Mouse (Mus musculus) CH12.LX (cell line): ENCODE results near the gene Ceacam19. TPM values are rescaled to one million over a fixed set of nuclear protein-coding genes. Genes with fewer than 3 reads are reported as not detected.

Experiments used
- DNase-seq: peaks from one replicate; pipeline ENCODE4 v3.0.0-alpha.2; 2013; ENCODE audit errors: extremely low read depth
- H3K27ac ChIP-seq: 2 replicates; pipeline ENCODE4 v1.5.1; 2012; ENCODE audit warnings: low read depth, mild to moderate bottlenecking, control low read depth, moderate library complexity; ENCODE audit not compliant: insufficient read depth
- H3K27me3 ChIP-seq: replicated peaks from 2 replicates; pipeline ENCODE3; 2012; ENCODE audit warnings: inconsistent platforms
- H3K36me3 ChIP-seq, 2 experiments: replicated peaks in 1 of 2; 2 replicates each; pipeline versions ENCODE3 to v1.6.1; 2012; ENCODE audit warnings: inconsistent platforms in 1 of 2, low read length in 1 of 2, mild to moderate bottlenecking in 1 of 2, mixed read lengths in 1 of 2, moderate library complexity in 1 of 2; ENCODE audit not compliant: control insufficient read depth in 1 of 2, insufficient read depth in 1 of 2
- H3K4me1 ChIP-seq, 2 experiments: 2 replicates each; pipeline ENCODE4 v1.6.1; 2012; ENCODE audit warnings: inconsistent platforms in 1 of 2, moderate library complexity in 1 of 2; ENCODE audit not compliant: insufficient read depth in 2 of 2, control insufficient read depth in 1 of 2
- H3K4me2 ChIP-seq: 2 replicates; pipeline ENCODE4 v1.6.1; 2012; ENCODE audit warnings: low read depth, mild to moderate bottlenecking, control low read depth; ENCODE audit not compliant: poor library complexity, insufficient read depth, severe bottlenecking
- H3K4me3 ChIP-seq, 3 experiments: fragments of 150-350 bp in 1 of 3; sonication (generic) in 1 of 3; replicated peaks in 1 of 3; 2 replicates each; pipeline versions ENCODE3 to v1.5.1; 2011 to 2012; ENCODE audit warnings: low read depth in 2 of 3, low read length in 2 of 3, mild to moderate bottlenecking in 2 of 3, moderate library complexity in 2 of 3, control low read depth in 1 of 3, improper control_type of control experiment in 1 of 3, inconsistent platforms in 1 of 3, mixed read lengths in 1 of 3; ENCODE audit not compliant: poor library complexity in 1 of 3
- H3K79me2 ChIP-seq: replicated peaks from 2 replicates; pipeline ENCODE4 v1.6.1; 2012; ENCODE audit warnings: mild to moderate bottlenecking, moderate library complexity; ENCODE audit not compliant: control insufficient read depth, poor library complexity, insufficient read depth, severe bottlenecking; ENCODE audit errors: extremely low read depth
- H3K9ac ChIP-seq: 2 replicates; pipeline ENCODE4 v1.6.1; 2012; ENCODE audit warnings: low read depth, mild to moderate bottlenecking, control low read depth, moderate library complexity; ENCODE audit not compliant: insufficient read depth
- H3K9me3 ChIP-seq: replicated peaks from 2 replicates; pipeline ENCODE3; 2012; ENCODE audit warnings: low read length, inconsistent platforms, mixed read lengths
- CHD1 ChIP-seq: IDR thresholded peaks from 2 replicates; pipeline ENCODE4 v1.6.1; 2012; ENCODE audit warnings: low read depth, low read length, improper control_type of control experiment, inconsistent platforms
- CHD2 ChIP-seq: IDR thresholded peaks from 2 replicates; pipeline ENCODE4 v1.6.1; 2011; ENCODE audit warnings: low read length, improper control_type of control experiment
- EP300 ChIP-seq: IDR thresholded peaks from 2 replicates; pipeline ENCODE4 v1.6.1; 2011; ENCODE audit warnings: low read length, improper control_type of control experiment
- GABPA ChIP-seq: IDR thresholded peaks from 2 replicates; pipeline ENCODE4 v1.6.1; 2012; ENCODE audit warnings: low read depth, low read length, improper control_type of control experiment, inconsistent platforms; ENCODE audit not compliant: insufficient replicate concordance
- HCFC1 ChIP-seq: IDR thresholded peaks from 2 replicates; pipeline ENCODE4 v1.6.1; 2012; ENCODE audit warnings: low read depth, mild to moderate bottlenecking, inconsistent platforms, low read length, improper control_type of control experiment
- JUN ChIP-seq: IDR thresholded peaks from 2 replicates; pipeline ENCODE4 v1.6.1; 2011; ENCODE audit warnings: low read depth, mild to moderate bottlenecking, low read length, improper control_type of control experiment, moderate library complexity; ENCODE audit not compliant: insufficient read depth
- JUND ChIP-seq: conservative IDR thresholded peaks from 2 replicates; pipeline ENCODE4 v1.6.1; 2011; ENCODE audit warnings: low read depth, low read length, improper control_type of control experiment
- MAFK ChIP-seq: IDR thresholded peaks from 2 replicates; pipeline ENCODE4 v1.6.1; 2011; ENCODE audit warnings: low read length, improper control_type of control experiment; ENCODE audit not compliant: insufficient replicate concordance
- MAZ ChIP-seq: IDR thresholded peaks from 2 replicates; pipeline ENCODE4 v1.6.1; 2012; ENCODE audit warnings: low read depth, mild to moderate bottlenecking, inconsistent platforms, low read length, improper control_type of control experiment, moderate library complexity
- MEF2A ChIP-seq: IDR thresholded peaks from 2 replicates; pipeline ENCODE4 v1.6.1; 2014; ENCODE audit warnings: low read depth, mild to moderate bottlenecking, inconsistent platforms, low read length, improper control_type of control experiment, borderline replicate concordance
- MXI1 ChIP-seq: IDR thresholded peaks from 2 replicates; pipeline ENCODE4 v1.6.1; 2011; ENCODE audit warnings: mild to moderate bottlenecking, low read depth, low read length, improper control_type of control experiment
- MYC ChIP-seq: IDR thresholded peaks from 2 replicates; pipeline ENCODE4 v1.6.1; 2011; ENCODE audit warnings: low read depth, mild to moderate bottlenecking, improper control_type of control experiment, low read length
- NELFE ChIP-seq: IDR thresholded peaks from 2 replicates; pipeline ENCODE4 v1.6.1; 2011; ENCODE audit warnings: low read depth, low read length, improper control_type of control experiment
- POLR2A ChIP-seq: IDR thresholded peaks from 2 replicates; pipeline ENCODE4 v1.6.1; 2011; ENCODE audit warnings: low read depth, mild to moderate bottlenecking, improper control_type of control experiment, low read length
- POLR2AphosphoS2 ChIP-seq: IDR thresholded peaks from 2 replicates; pipeline ENCODE4 v1.6.1; 2011; ENCODE audit warnings: low read depth, low read length, improper control_type of control experiment
- RAD21 ChIP-seq: IDR thresholded peaks from 2 replicates; pipeline ENCODE4 v1.6.1; 2011; ENCODE audit warnings: low read depth, mild to moderate bottlenecking, low read length, improper control_type of control experiment, moderate library complexity
- SIN3A ChIP-seq: IDR thresholded peaks from 2 replicates; pipeline ENCODE4 v1.6.1; 2012; ENCODE audit warnings: low read length, improper control_type of control experiment, inconsistent platforms
- SMC3 ChIP-seq: IDR thresholded peaks from 2 replicates; pipeline ENCODE4 v1.6.1; 2011; ENCODE audit warnings: low read depth, low read length, improper control_type of control experiment
- dilution Hi-C: fragments of 300-500 bp; cut with MboI; formaldehyde crosslinking; loops from 2 replicates; pipeline ENCODE4 v1.14.3; 2020; ENCODE audit warnings: low sequenced_read_pairs; ENCODE audit not compliant: extremely low pct_unique_long_range_greater_than_20kb, extremely low pct_ligation_motif_present
- in situ Hi-C: fragments of 300-500 bp; cut with MboI; formaldehyde crosslinking; loops from 3 replicates; pipeline ENCODE4 v1.14.3; 2019; ENCODE audit warnings: low sequenced_read_pairs, low pct_ligation_motif_present, low pct_unique_long_range_greater_than_20kb, mixed read lengths
- polyA plus RNA-seq: library from polyadenylated mRNA; unstranded; fragments of >175 nt; gene quantifications from 2 replicates; pipeline ENCODE4 v1.2.1, GENCODE M21; 2012; ENCODE audit warnings: low read depth; ENCODE audit not compliant: insufficient read length
- total RNA-seq, 2 experiments: library from RNA; depleted of rRNA; stranded (reverse); fragments of 300-350 nt in 1 of 2; fragments of >200 nt in 1 of 2; gene quantifications; 2 replicates each; pipeline ENCODE4 v1.2.3; 2012 to 2014

Ceacam19 gene
- total and polyA plus RNA-seq, 3 experiments: 0.08 TPM; not detected in 2

DNA sequence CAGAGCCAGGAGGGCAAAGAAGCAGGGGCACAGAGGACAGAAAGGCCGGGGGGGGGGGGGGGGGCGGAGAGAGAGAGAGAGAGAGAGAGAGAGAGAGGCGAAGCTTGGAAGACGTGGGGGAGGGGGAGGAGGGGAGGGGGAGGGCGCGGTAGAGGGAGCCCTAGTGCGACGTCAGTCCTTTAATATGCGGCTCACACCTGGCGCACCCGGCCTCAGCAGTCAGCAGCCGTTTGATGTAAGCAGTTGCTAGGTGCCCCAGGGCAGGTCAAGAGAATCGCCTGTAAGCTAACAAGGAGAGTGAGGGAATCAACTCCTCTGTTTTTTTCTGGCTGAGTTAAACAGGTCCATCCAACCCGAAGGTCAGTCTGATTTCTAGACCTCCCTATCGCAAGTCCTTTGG is 36.0 kb upstream of the Ceacam19 start:
- peak overlapping the region; percentile 25; the same call in 1 of the 2 replicates for H3K4me2 ChIP-seq
- H3K9ac ChIP-seq: no peak overlapping the region
- H3K36me3 ChIP-seq: peaks cover 0 to 2% of the 10 kb centered on the region in 2 experiments
- in situ Hi-C loops (no loop called here), dilution Hi-C loops (no loop called here)
- no peaks in the 10 kb centered on the region for H3K9me3 ChIP-seq
- peaks cover 9 to 26% of the 10 kb centered on the region in 2 experiments for H3K4me1 ChIP-seq
- no peak overlapping the region for H3K4me3 ChIP-seq
- no peaks in the 10 kb centered on the region for H3K27me3 ChIP-seq
- DNase-seq: no peak
- H3K27ac ChIP-seq: no peak overlapping the region
- TF ChIP-seq RAD21 (no peak), JUND (no peak), CHD2 (0 out of 2 replicates have a peak, but pooled peaks have one; percentile 42), GABPA (no peak)
- H3K79me2 ChIP-seq: peaks cover 11% of the 10 kb centered on the region; the same call in 1 of the 2 replicates

DNA sequence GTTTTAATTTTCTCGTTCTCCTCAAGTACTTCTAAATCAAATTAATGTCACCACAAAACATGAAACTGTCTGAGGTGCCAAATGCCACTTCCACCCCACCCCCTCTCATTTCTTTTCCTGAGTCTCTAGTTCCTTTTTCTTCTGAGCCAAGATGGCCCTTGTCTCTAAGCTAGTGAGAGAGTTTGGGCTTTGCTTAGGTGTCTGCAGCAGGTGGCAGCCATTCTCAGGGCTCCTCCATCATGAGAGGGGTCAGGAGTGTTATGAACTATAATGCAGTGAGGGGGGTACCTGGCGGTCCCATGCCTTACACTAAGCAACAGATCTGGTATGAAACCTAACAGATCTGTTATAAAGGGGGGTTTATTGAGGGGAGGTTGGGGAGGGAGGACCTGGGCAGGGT is 35.6 kb upstream of the Ceacam19 start:
- H3K27ac ChIP-seq: no peak overlapping the region
- dilution Hi-C loops: no loop called here
- H3K9me3 ChIP-seq: no peaks in the 10 kb centered on the region
- peaks cover 11% of the 10 kb centered on the region; the same call in 1 of the 2 replicates for H3K79me2 ChIP-seq
- no peak overlapping the region for H3K4me3 ChIP-seq
- TF ChIP-seq MXI1 (no peak), NELFE (no peak), HCFC1 (no peak), MAFK (no peak), MEF2A (no peak), POLR2AphosphoS2 (no peak), JUN (no peak), JUND (no peak), MAZ (no peak), GABPA (no peak), EP300 (no peak), SIN3A (no peak), CHD1 (no peak), SMC3 (no peak), POLR2A (no peak), MYC (no peak), CHD2 (no peak)
- TF ChIP-seq, all 38 proteins: peak for 0
- Histone ChIP-seq H3K36me3 (peaks cover 3 to 6% of the 10 kb centered on the region in 2 experiments), H3K9ac (no peak overlapping the region), H3K4me2 (peak overlapping the region; percentile 25; the same call in 1 of the 2 replicates), H3K4me1 (peaks cover 9 to 29% of the 10 kb centered on the region in 2 experiments), H3K27me3 (no peaks in the 10 kb centered on the region)
- in situ Hi-C loops: no loop called here
- DNase-seq: no peak
